Mouse (Mus musculus) erythroblast, adult 5-6 weeks (primary cell): ENCODE data around the gene Snta1. TPM values are rescaled to one million over a fixed set of nuclear protein-coding genes. Genes with fewer than 3 reads are reported as not detected.

Experiments used
- ATAC-seq: replicated peaks from 2 replicates; pipeline ENCODE4 v1.8.0; 2016; ENCODE audit warnings: moderate number of reproducible peaks, mild to moderate bottlenecking, moderate TSS enrichment, inconsistent platforms; ENCODE audit not compliant: poor library complexity, low FRiP score, severe bottlenecking
- total RNA-seq, 2 experiments: library from RNA; stranded (forward) in 1 of 2; stranded (reverse) in 1 of 2; fragments of 150-400 nt in 1 of 2; fragments of 200-764, 138-1000 nt in 1 of 2; gene quantifications; 2 replicates each; pipeline versions ENCODE4 v1.2.3 to v1.2.4; 2015 to 2017; ENCODE audit warnings: low replicate concordance in 2 of 2

Snta1 gene
- not detected in 2 replicates for total RNA-seq (2015; ENCODE audit: low replicate concordance)
- total RNA-seq (2017; ENCODE audit: low replicate concordance) = 0.17 and 0.56 TPM in 2 replicates

DNA sequence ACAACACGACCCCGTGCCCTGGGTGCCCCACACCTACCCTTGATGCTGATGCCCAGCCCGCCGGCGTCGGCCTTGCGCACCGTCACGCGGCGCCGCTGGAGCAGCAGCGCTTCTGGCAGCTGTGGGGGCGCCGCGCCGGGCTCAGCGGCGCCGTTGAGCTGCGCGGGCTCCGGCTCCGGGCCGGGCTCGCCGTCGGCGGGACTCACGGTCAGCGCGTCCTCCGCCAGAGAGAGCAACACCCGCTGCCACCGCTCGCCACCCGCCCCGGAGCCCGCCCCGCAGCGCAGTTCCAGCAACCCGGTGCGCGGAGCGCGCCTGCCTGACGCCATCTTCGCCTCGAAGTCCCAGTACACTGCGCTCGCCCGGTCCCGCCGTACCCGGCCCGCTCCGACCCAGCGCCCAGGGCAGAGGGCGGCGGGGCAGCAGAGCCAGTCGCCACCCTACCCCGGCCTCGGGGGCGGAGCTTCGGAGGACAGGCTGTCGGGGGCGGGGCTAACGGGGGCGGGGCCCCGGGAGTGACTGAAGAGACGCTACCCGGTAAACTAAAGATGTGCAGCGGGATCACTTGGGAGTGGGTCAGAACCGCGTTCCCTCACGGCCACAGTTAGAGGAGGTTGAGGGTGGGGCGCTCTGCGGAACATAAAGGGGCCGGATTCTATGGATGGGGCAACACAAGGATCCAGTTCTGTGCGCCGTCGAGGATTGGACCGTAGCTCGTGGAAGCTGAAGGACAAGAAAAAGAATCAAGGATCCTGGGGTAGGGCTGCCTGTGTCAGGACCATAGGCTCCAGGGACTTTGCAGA, at the start of gene Snta1:
Gene Snta1, minus strand, starts transcription at position 457 of the 803 bp plus-strand sequence.
- peak; percentile 86 for ATAC-seq

DNA sequence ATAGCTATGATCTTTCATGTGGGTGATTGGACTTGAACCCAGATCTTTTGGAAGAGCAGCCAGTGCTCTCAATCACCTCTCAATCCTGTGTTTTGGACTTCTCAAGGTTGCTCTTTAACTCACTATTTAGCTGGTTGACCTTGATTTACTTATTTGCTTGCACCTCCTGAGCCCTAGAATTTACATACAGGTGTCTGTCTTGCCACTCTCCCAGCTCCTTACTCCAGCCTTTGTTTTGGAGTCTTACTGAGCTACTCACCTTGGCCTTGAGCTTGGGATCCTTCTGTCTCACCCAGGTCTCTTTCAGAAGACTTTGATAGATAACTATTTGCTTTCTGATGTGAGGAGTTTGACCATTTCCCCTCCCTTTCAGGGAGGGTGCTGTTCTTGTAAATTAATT, 48.7 kb upstream of the Snta1 start:
- ATAC-seq = no peak

DNA sequence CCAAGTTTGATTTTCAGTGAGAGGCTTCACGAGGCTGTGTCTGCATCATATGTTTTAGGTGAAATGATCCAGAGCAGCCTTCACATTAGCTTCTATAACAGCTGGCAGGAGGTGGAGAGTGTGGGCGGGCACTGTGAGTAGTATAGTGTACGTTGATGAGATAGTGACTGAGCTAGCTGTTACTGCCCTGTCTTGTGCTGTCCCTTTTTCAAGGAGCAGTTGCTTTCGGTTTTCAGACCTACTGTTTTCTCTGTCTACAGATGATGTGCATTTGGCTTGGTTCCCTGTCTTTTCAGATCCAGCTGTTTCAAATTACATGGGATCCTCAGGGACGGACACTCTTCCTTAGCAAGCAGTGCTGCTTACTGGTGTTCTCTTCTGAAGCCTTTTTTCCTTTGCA, 47.9 kb upstream of the Snta1 start:
- no peak for ATAC-seq

DNA sequence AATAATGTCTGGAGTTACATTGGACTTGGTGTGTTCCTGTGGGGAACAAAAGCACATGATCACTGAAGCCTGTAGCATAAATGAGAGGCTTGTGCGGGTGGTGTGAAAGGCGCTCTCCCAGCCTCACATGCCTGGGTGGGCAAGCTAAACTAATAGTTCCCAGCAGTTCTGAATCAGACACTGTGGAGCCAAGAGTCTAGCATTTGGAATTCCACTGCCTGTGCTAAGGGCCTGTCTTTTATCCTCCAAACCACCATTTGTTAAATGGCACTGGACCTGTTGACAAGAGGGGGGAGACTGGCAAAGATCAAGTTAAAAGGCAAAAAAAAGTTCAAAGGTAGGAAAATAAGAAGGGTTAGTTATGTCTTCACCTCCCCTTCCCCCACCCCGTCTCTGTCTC, 46.7 kb upstream of the Snta1 start:
- ATAC-seq = no peak

DNA sequence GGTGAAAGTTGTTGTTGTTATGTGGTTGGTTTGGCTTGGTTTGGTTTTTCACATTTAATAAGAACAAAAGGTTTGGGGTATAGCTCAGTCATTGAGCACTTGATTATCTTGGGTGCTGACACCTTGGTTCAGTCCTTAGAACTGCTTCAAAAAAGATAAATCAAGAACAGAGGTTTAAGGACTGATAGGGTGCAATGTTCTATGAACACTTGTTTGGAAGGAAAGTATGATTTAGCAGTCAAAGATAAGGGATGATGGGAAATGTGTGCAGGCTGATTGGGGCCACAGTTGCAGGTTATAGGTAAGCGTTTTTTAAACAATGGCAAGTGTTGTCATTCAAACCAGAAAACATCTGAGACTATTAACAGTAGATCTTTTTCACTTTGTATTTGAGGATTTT, 46.2 kb upstream of the Snta1 start:
- ATAC-seq = no peak

DNA sequence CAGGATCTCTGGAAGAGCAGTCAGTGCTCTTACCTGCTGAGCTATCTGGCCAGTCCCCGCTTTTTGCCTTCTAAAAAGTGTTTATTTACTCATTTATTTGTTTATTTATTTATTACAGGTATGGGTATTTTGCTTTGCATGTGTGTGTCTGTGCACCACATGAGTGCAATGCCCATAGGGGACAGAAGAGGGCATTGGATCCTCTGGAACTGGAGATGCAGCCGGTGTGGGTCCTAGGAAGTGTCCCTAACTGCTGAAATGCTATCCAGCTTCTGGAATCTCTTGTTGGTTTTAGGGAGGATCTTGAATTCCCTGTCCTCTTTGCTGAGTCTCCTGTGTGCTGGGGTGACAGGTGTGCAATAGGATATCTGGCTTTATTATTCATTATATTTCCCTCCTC, 45.1 kb upstream of the Snta1 start:
- ATAC-seq = no peak

DNA sequence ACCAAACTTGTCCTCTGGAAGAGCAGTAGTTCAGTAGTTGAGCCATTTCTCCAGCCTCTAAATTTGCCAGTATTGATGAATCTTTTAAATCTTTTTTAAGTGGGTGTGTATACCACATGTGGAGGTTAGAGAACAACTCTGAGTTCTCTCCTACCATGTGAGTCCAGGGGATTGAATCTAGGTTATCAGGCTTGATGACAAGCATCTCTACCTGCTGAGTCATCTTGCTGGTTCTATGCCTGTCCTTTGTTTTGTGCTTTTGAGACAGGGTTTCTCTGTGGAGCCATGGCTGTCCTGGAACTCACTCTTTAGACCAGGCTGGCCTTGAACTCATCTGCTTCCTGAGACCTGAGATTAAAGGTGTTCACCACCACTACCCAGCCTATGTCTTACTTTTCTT, 40.7 kb upstream of the Snta1 start:
- ATAC-seq = no peak

DNA sequence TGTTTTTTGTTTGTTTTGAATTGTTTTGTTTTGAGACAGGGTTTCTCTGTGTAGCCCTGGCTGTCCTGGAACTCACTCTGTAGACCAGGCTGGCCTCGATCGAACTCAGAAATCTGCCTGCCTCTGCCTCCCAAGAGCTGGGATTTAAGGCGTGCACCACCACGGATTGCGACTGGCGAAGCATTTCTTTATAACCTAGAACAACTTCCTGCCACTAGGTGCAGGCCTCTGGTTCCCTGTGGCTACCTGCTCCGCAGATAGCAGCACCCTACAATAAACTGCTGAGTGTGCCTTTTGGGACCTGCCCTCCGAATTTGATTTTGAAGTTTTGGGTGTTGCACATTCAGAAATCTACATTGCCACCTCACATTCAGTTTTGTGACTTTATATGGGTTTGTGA, 39.9 kb upstream of the Snta1 start:
- no peak for ATAC-seq

DNA sequence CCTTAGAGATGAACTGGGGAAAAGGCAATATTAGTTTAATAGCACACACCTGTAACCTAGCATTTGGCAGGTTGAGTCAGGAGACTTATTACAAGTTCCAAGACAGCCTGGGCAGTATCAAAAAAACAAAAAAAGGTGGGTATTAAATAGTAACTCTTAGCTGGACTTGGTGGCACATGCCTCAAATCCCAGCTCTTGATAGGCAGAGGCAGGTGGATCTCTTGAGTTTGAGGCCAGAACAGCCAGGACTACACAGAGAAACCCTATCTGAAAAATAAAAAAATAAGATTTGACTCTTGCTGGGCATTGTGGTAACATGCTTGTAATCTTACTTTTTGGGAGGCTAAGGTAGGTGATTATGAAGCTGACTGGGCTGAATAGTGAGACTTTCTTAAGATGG, 32.6 kb upstream of the Snta1 start:
- no peak for ATAC-seq

DNA sequence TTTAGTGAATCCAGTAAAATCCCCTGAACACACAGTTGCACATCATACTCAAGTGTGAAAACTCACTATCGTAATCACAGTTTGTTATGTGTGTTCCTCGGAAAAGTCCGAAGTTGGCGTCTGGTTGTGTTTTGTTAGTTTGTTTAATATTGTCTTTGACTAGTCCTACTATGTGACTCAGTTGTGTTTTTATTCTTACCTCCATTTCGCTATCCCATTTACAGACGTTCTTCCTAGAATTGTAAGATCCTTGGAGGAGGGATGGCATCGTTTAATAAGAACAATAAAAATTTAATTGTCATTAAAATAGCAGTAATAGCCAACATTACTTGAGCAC, 29.3 kb upstream of the Snta1 start:
- no peak for ATAC-seq

DNA sequence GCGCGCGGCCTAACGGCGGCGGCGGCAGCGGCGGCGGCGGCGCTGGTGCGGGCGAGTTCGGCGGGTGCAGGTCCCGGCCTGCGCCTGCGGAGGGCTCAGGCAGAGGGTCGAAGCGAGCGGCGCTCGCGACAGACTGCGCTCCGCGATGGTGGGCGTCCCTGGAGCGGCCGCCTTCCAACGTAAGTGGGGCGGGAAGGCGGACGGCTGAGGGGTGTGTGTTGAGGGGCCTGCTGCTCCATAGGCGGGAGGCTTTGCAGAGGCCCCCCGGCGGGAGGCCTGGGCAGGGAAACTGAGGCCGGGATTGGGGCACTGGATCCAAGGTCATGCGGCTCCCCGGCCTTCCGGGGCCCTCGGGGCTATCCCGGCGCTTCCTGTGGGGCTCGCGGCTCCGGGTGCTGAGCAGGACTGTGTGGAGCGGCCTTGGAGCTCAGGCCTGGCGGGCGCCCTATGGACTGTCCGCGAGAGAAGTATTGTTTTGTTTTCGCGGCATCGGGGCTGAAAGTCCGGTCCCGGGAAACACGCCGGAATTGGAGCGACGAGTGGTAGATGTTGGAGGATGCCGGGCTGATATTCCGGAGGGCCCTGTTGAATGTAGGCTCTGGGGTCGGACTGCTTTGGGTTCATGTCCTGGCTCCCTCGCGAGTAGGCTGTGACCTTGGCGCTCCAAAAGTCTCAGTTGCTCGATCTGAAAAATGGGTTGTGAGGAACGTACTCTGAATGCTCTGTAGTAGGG, 28.7 kb upstream of the Snta1 start, which contains the start of gene Cbfa2t2:
Gene Cbfa2t2, plus strand, starts transcription at position 24 of the 733 bp plus-strand sequence.
- ATAC-seq = peak; percentile 47

DNA sequence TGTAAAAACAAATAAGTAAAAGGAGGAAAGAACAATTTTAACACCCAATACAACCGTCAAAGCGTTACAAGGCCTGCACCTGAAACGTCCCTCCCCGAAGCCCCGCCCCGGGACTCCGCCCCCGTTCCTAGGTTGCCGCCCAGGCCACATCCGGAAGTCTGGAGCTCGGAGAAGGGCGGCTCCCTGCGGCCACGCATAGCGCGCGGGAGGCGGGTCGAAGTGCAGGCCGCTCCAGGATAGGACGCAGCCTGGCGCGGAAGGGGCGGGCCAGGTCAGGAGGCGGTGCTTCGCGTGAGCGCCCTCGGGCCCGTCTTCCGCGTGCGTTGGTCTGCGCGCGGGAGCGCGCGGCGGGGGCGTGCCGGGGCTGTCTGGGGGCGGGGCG, 28.2 kb upstream of the Snta1 start:
- ATAC-seq = peak; percentile 97

DNA sequence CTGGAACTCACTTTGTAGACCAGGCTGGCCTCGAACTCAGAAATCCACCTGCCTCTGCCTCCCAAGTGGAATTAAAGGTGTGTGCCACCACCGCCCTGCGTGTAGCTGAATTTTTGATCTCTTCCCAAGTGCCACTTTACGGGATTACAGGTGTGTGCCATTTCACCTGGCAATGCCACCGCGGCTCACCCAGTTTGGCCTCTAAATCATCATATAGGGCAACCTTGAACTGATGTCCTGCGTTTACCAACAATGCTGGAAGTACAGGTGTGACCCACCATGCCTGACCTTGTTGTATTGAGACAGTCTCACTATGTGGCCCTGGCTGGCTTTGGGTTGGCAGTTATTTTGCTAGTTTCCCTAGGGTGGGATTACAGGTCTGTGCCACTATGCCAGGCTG, 26.8 kb upstream of the Snta1 start:
- ATAC-seq = no peak

DNA sequence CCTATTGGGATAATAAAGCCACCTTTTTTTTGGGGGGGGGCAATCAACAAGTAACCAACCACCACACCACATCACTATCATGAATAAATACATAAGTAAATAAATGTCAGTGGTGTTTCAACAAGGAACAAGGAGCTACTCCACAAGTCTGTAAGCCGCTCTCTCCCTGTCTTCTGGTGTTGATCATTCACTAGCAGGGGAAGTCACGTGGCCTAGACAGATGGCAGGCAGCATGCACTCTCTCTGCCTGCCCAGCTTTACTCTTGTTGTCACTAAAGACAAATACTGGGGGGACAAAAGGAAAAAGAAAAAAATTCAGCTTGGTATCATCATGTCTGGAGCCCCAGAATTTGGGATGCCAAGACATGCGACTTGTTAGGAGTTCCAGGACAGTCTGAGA, 25.5 kb upstream of the Snta1 start:
- no peak for ATAC-seq

DNA sequence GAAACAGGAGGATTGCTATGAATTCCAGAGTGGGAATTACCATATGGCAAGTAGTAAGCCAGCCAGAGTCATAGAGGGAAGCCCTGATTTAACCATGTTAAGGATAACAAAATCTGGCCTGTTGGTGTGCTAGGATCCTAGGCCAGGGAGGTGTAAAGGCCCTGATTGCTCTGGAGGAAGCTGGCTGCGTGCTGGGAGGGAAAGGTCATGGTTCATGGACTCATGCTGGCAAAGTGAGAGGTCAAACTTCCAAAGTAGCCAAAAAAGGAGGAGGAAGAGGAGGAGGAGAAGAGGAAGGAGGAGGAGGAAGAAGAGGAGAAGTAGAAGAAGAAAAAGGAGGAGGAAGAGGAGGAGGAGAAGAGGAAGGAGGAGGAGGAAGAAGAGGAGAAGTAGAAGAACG, 24.8 kb upstream of the Snta1 start:
- ATAC-seq = no peak

DNA sequence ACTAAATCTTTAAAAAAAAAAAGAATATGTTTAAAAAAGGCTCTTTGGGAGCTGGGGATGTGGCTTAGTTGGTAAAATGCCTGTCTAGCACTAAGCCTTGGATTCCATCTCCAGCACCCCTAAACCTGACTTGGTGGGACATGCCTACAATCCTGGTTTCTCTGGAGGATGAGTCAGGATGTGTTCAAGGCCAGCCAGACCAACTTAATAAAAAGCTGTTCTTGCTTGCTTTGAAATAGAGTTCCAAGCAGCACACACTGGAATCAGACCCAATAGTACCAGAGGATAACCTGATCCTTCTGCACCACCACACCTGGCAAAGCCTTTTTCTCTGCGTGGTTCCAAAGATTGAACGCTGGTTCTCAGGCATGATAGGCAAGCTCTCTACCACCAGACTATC, 22.7 kb upstream of the Snta1 start:
- ATAC-seq = no peak

DNA sequence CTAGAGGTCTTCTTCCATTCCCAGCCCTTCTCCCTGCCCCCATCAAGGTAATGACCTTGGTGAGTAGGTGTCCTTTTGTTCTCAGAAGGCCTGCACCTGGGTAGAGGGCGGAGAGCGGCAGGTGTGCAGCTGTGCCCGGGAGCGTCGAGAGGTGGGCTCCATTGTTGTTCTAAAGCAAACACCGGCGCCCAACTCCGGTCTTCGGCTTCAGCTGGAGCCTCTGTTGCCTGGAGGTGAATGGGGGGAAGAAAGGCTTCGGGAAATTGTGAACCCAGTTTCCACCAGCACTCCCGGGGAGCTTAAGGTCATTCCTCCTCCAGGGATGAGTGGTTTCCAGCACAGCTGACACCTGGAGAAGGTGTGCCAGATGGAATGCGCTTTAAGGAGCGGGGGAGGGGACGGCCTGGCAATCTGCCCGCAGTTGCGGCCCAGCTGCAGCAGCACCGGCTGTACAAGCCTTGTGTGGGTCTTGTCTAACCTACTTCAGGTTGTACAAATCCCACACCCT, 20.0 kb upstream of the Snta1 start:
- ATAC-seq = no peak

DNA sequence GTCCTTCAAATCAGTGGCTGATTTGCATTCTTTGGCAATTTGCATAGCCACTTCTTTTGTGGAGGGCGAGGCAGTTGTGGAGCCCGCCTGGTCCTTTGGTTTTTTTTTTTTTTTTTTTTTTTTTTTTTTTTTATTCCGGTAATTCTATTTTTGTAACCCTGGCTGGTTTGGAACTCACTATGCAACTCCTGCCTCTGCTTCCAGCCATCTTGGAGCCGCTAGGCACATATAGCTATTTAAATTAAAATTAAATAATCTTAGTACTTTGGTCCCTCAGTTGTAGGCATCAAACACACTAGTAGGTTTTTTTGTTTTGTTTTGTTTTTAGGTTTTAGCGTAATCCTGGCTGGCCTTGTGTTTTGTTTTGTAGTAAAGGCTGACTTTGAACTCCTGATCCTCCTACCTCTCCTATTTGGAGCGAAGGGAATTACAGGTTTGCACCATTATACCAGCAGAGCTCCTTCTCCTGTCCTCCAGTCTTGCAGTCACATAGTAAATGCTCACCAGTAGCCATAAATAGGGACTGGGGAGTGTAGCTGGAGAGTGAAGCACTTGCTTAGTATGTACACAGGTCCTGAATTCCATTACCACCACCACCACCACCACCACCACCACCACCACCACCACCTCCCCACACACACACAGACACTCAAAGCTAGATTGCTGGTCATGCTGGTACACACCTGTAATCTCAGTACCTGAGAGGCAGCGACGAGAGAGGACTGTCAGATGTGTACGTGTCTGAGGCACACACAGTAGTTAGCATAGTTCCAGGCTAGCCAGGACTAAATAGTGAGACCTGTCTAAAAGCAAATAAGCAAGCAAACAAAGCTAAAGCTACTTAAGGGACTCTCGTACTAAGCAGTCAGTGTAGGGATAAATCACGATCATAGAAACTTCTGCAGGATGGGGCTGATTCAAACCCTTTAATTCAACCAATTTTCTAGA, 19.3 kb upstream of the Snta1 start:
- no peak for ATAC-seq

DNA sequence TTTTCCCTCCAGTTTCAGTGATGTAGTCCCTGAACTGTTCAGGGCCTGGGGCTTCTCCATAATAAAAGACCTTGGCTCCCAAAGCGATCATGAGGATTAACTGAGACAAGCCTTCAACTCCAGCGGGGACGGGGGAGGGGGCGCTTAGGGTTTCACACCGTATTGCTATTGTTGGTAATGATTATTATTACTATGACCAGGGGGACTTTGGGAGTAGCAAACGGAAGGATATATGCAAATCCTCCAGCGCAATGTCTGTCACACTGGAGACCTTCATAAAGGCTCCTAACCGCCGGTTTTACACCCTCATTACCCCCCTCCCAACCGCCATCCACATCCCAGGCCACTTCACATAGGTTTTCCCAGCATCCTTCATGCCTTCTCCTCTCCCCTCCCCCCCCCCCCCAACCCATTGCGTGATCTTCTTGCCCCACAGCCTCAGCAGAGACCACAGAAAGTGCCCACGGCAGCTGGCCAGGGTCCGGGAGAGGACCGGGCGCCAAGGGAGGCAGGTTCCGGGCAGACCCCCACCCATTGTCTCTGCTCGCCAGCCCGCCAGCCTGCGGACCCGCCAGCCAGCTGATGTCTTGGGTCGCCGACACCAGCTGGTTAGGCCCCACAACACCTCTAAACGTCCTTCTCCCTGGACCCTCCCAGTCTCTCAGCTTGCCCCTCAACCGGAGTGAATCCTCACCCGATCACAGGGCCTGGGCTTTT, 18.4 kb upstream of the Snta1 start:
- ATAC-seq = no peak

DNA sequence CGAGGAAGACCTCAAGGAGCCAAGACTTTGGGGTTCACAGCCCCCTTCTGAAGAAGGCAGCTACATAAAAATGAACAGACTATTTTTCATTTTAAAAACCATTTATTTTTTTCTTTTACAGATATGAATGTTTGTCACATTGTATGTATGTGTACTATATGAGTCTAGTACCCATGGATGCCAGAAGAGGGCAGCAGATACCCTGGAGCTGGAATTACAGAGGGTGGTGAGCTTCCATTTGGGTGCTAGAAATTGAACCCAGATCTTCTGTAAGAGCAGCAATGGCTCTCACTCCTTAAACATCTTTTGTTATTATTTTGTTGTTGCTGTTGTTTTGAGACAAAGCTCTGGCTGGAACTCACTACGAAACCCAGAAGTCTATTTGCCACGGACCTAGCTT, 17.6 kb upstream of the Snta1 start:
- no peak for ATAC-seq
